Mouse (Mus musculus): ENCODE measurements at regions not wholly inside any gene's neighbourhood (a gene's known extent, or its start where the extent isn't known, plus 50 kb on each side); places are given as distances from the start of the nearest gene placed in this dataset.

GRCm38 (mm10) chr9:30610328-30610727, 183.4 kb downstream of the Snx19 start:
- TF ChIP-seq GATA1 (IDR thresholded peaks at IDR 0.05; ENCODE audit: borderline replicate concordance, low read length) (no peak), FLI1 (IDR thresholded peaks at IDR 0.05; ENCODE audit: low read length) (no peak)

Data from megakaryocyte, embryonic 14.5 days (primary cell).